Mouse (Mus musculus): ENCODE results near the gene Mok.

DNA sequence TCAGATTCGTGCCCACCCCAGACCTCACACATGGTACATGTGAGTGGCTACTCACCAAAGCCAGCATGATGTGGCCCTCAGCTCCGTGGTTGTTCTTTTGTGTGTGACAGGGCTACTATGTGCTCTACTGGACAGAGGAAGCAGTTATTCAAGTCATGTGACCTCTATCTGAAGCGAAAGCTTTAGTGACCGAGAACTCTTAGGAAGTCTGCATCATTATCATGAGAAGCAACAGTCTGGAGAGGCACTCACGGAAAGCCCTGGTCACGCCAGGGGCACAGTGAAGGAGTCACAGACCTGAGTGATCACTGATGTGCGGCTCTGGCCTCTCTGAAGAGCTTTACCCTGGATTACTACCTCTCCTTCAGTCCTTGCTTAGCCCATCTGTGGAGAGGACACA is 18.4 kb downstream of the Mok start:
- no peak for TF ChIP-seq CTCF (IDR thresholded peaks at IDR 0.05; ENCODE audit: borderline replicate concordance, extremely low read depth, insufficient read depth, insufficient read length)
- no peak for TF ChIP-seq POLR2A (IDR thresholded peaks at IDR 0.05; ENCODE audit: borderline replicate concordance, extremely low read depth, insufficient read depth, insufficient read length, poor library complexity, severe bottlenecking)
